Mouse (Mus musculus) ES-Bruce4 (cell line): ENCODE results near the gene Pigc.

ENCODE experiments used
- CTCF ChIP-seq: IDR thresholded peaks from one replicate; pipeline ENCODE4 v1.8.1; 2011; ENCODE audit warnings: low read depth, low read length
- EP300 ChIP-seq: IDR thresholded peaks from 2 replicates; pipeline ENCODE4 v1.6.1; 2011; ENCODE audit warnings: low read depth, low read length; ENCODE audit not compliant: insufficient read depth
- POLR2A ChIP-seq: IDR thresholded peaks from one replicate; pipeline ENCODE4 v1.8.1; 2011; ENCODE audit warnings: low read length; ENCODE audit not compliant: insufficient read depth

- TF ChIP-seq CTCF (no peak), EP300 (no peak), POLR2A (no peak)
Measured at GRCm38 (mm10) chr1:161978173-161978700, 9.3 kb downstream of the Pigc start.
